Mouse (Mus musculus) cerebellum, postnatal 25 days (tissue): ENCODE measurements at regions not wholly inside any gene's neighbourhood (a gene's known extent, or its start where the extent isn't known, plus 50 kb on each side); places are given as distances from the start of the nearest gene placed in this dataset.

ENCODE experiments used
- DNase-seq, 2 experiments: peaks; one replicate each; pipeline ENCODE4 v3.0.0; 2021; ENCODE audit warnings: mixed read lengths in 2 of 2

- DNase-seq, result peak in 1 of 2 experiments; percentile 15
Measured at GRCm38 (mm10) chr13:107944831-107945230, 99.4 kb upstream of the Smim15 start.

GRCm38 (mm10) chr13:107942979-107943378 lies 101.3 kb upstream of the Smim15 start:
- DNase-seq, result no peak

DNA sequence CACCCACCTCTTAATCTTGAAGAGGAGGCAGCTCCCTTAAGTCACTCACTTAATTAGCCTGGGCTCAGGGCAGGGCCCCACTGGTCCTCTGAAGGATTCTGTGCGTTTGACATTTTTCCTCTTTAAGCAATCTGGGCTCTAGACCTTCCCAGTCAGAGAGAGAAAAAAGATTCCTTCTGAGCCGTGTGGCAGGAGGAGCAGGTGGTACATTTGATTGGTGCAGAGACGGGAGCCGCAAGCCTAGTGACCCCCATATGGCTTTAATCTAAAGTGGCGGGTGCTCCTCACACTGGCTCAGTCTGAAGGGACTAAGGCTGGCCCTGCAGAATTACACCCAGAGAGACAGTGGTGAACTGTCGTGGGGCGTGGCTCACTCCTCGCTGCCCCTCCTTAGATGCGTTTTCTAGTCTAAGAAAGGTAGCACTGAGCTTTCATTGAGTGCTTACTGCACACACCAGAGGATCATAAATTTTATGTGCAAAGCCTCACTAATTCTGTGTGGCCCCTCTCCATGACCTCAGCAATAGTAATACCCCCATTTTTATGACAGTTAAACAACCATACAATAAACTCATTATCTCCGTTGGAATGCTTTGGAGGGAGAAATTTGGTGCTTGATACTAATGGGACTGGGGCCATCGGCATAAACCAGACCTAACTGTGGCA lies 101.8 kb upstream of the Smim15 start:
- no peak for DNase-seq

DNA sequence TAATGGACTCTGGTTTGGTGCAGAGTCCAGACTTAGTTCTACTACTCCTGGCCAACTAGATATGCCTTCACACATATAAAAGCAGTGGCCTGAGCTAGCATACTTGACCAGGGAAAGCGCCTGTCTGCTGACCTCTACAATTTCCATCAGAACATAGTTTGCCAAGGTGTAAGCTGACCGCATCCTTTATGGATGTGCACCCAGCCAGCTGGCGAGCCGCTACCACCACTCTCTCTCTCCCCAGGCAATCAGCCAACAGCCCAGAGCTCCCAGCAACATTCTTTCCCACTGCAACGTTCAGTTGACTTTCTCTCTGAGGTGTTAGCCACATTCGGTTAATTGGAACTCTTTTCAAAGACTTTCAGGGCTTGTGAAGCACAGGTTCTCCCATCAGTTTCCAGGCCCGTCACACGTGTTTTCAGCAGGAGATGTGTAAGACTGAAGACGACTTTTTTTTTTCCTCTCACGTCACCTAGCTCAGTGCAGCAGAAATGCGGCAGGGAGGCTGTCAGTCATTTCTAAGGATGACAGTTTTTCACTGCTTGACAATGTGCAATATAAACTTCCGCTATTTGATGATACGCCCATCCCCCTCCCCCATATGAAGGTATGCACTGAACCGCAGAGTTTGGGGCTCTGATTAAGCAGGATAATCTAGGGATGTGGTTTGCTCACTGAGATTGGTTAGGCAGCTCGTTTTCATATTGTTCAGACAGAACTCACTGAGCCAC lies 104.2 kb upstream of the Smim15 start:
- peak; percentile 32 to 60 for DNase-seq

DNA sequence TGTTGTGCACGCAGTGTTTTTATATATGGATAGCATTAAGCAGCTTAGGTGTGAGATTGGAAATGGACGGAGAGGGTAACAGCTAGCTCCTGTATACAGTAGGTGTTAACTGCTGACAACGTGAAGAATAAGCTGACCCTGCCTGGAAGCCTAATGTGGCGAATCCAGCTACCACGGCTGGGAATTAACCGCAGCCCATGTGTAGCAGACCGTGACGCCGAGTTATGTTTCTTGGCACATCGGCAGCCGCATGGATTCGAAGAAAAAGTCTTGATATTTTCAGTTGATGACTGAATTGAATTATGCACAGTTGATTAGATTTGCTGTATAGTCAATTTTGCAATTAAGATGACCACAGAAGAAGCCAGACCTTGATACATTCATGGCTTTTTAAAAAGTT lies 108.6 kb upstream of the Smim15 start:
- DNase-seq, result no peak

GRCm38 (mm10) chr13:107934691-107935090 lies 109.6 kb upstream of the Smim15 start:
- no peak for DNase-seq

GRCm38 (mm10) chr13:107933598-107934571 lies 110.4 kb upstream of the Smim15 start:
- DNase-seq, result no peak

DNA sequence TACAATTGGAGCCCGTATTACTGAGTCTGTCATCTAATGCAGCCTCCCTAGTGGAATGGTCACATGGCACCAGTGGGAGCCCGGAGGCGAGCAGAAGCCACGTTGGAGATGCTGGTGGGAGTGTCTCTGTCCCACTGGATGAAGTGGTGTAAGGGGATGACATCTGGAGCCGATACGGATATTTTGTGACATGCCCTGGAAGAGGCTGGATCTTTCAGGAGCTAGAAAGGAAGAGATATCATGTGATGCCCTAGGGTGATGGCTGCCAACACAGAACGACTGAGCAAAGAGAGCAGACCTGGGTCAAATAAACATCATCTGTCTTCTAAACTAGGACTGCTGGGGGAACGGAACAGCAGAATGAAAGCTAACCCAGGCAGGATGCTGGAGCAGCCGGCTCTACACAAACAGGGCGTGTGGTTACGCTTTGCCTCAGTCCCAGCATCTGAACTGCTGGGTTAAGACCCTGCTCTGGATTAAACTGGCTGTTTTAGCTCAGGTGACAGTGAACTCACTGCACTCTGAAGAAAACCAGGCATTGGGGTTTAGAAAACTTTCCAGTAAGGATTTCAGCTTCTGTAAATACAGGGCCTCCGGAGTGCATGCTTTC lies 111.7 kb upstream of the Smim15 start:
- no peak for DNase-seq

DNA sequence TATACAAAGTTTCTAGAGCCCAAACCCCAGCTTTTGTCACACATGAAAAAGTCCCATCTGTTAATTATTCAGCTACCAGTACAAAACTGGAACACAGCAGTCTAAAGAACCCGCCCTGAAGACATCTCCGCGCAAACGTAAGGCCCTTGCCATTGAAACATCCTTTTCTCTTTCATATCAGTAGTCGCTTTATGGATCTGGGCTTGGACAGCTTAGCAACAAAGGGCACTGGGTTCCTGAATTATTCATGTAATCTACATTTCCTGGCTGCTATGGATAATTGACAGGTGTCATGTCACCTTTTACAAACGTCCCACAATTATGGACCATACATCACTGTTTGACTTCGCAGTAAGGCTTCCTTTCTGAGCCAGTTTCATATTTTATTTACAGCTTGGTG lies 113.0 kb upstream of the Smim15 start:
- no peak for DNase-seq

DNA sequence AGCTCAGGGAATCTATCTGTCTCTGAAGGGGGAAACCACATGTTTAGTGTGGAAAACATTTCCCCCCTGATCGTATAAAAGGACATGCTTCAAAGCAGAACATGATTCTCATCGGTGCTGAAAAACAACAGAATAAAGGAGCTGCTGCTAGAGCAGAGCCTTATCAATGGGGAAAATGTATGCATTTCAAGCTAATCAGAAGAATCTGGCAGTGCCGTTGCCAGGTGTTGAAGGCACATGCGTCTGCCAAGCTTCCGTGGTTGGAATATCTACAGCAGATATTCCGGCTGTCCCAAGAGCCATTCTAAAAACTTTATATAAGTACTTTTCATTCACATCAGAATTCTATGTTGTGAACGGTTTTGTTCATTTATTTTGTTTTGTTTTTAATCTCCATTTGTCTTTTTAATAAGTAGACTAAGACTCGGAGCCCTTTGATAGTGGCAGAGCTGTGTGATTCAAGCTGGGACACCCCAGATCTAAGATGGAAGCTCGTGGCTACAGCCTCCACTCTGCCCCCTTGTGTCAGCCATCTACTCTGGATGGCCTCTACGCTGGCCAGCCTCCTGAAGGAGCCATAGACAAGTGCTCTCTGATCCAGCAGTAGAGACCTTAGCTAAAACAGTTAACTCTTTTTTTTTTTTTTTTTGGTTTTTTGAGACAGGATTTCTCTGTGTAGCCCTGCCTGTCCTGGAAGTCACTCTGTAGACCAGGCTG lies 116.6 kb upstream of the Smim15 start:
- DNase-seq, result no peak

DNA sequence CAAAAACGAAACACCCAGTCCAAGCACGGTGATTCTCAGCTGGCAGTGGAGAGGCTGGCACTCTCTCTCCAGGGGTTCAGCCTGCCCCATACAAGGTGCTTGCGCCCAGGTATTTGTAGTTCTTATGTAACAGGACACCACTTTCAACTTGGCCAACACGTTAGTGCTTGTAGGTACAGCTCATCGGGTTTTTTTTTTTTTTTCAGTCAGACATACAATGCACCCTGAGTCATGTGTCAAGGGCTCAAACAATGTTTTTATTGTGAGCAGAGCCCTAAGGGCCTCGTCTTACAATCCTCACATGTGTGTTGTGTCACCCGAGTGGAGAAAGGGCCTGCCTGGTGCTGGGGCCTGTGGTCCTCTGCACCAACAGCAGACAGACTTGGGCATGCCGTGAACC lies 118.8 kb upstream of the Smim15 start:
- no peak for DNase-seq

DNA sequence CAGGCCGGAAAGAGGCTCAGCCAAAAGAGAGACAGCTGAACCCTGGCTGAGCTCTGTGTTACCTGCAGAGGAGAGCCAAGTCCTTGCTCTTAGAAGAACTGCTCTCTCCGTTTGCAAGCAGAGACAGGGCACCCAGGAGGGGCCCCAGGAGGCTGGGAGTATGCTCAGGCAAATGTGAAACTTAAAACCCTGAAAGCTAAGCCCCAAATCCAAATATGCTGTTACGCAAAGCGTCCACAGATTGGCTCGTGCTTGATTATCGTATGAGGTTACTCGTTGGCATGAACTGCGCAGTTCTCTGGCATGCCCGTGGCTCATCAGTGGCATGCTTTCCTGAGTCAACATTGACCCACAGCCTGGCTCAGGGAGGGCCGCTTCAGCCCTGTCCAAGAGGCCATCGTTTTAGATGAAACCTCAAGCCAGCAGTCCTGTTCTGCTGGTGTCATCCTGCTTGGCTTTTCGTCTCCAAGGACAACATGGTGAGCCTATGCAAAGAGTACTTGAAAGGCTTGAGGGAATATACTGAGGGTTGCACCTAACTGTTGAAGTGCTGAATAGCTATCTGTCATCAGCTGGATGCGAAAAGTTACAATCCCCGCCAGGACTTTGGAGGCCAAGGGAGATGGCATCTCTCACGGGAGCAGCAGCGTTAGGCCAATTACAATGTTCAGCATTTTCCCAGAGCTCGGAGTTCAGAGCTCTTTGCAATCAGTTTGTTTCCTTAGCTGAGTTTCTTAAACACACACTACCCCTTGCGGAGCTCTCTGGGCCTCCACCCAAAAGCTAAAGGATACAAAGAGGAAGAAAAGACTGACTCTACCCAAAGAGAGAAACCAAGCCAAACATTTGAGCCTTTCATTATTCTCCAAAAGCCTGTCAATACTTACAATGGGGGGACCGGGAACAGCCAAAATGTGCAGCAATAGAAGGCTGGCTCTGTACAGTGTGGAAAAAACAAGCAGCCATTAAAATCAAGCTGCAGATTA lies 120.8 kb upstream of the Smim15 start:
- peak; percentile 58 to 62 for DNase-seq

- DNase-seq, result no peak
Measured at GRCm38 (mm10) chr13:107919403-107919802, 124.8 kb upstream of the Smim15 start.

DNA sequence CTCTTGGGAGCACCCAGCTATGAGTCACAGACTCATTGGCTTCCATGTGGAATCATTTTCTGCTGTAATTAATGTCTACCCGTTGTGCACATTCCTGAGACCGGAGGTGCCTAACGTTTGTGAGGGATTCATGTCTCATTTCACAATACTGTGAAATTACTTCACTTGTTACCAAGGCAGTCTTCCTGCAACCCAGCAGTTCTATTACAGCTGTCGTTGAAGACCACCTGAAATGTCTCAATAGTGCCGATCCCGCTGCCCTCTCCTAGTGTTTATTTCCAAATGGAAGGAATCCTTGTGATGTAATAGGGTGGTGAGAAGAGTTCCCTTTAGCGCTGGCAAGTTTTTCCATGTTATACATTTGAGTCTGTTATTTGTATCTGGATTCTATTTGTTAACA lies 125.8 kb upstream of the Smim15 start:
- DNase-seq, result no peak

DNA sequence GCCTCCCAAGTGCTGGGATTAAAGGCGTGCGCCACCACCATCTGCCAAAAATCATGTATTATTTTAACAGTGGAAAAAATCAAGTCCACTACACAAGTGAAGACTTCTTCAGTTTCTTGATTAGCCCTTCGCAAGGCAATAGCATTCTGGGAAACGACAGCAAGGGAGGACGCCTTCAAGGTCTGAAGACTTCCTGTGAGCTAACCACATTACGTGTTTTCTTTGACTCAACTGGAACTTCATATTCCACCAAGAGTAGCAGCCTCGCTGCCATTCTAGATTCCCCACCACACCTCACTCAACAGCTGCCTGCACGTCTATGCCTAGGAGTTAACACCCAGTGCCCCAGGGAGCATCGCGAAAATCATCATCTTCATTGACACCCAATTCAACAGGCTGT lies 126.2 kb upstream of the Smim15 start:
- DNase-seq, result no peak

DNA sequence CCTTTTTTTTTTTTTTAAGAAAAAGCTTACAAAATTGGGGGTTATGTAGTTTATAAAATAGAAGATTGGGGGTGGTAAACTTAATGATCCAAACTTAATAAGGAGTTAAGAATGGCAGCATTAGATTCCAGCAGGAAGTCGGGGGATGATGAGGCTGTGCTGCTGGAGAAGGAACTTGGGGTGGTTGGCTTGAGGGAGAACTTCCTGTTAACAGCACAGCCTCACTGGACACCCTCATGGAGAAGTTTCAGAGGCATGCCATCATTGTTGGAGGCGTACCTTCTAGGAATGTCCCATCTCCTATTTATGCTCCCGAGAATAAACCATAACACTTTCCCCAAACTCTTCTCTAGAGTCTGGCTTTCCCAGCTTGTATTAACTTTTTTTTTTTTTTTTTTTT lies 126.7 kb upstream of the Smim15 start:
- DNase-seq, result no peak

GRCm38 (mm10) chr13:107910125-107910524 lies 134.1 kb upstream of the Smim15 start:
- DNase-seq, result no peak

DNA sequence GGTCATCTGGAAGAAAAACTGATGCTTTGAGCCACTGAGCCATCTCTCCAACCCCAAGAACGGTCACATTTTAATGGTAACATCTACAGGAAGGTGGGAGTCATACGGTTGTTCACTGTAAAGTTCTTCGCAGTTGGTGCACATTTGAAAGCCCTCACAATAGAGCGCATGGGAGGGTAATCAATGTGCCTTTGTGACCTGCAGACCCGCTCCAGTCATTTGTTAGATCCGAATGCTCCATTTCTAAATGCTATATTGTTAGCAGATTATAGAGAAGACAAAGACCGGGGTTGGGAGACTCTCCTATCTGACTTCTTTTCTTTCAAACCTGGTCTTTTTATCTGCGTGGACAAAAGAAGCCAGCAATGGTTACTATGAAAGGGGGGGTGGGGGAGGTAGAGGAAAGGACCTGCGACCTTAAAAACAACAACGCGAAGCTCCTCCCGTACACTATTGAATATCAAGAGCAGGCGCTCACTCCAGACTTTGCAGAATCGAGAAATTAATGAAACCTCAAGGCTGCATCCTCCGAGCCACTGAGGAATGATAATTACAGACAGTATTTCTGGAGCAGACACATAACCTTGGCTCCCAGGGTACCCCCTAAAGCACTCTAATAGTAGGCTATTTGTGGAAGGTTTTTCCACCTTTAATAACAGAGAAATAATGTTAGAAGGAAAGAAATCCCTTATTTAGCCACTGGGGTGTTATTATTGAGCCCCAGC lies 134.7 kb upstream of the Smim15 start:
- no peak for DNase-seq

DNA sequence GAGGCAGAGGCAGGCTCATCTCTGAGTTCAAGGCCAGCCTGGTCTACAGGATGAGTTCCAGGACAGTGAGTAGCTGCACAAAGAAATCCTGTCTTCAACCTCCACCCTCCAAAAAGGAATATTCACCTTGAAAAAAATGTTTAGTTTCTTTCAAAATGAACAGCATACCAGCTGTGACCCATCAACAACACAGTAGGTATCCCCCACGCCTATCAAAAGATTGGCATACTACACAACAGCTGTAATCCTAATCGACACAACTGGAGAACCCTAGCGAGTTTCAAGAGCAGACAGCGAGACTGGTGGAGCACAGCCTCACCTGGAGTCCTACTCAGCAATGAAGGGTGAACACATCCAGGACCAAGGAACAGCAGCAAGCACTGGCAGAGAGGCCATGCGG lies 136.3 kb upstream of the Smim15 start:
- DNase-seq, result no peak

DNA sequence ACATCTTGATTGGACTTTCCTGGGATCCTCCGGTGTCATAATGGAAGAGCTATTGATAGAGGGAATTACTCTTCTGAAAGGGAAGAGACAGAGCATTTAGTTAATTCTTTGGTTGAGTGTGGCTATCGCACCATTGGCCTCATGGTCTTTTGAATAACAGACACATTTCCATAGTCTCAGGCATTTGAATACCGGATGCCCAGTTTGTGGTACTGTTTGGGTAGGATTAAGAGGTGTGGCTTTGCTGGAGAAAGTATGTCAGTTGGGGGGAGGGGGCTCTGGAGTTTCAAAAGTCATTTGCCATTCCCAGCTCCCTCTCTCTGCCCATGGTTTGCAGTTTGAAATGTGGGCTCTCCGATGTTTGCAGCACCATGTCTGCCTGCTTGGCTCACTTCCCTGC lies 139.4 kb upstream of the Smim15 start:
- no peak for DNase-seq
